Mouse (Mus musculus): ENCODE results near the gene Sgms1.

- TF ChIP-seq CTCF (IDR thresholded peaks at IDR 0.05; ENCODE audit: control insufficient read depth, insufficient read depth, insufficient read length), result no peak
- no peak for TF ChIP-seq FOSL1 (IDR thresholded peaks at IDR 0.05; ENCODE audit: insufficient read depth, low read length, poor library complexity, severe bottlenecking)
Observed at GRCm38 (mm10) chr19:32106750-32107149, 282.8 kb downstream of the Sgms1 start.

Measured in C2C12 (cell line).